Mouse (Mus musculus) T-helper 2 cell (primary cell): ENCODE results near the gene Sema3f.

ENCODE experiments used
- in situ Hi-C: fragments of 300-600 bp; cut with MboI, MseI; formaldehyde crosslinking; loops from one replicate; pipeline ENCODE4 v1.15.1; 2025; ENCODE audit warnings: high pct_unique_total_duplicates

Sema3f gene

GRCm38 (mm10) chr9:107635279-107636028, 74.8 kb downstream of the Sema3f start, which contains the start of gene Gnai2:
Gene Gnai2, minus strand, starts transcription at chr9:107635367.
- in situ Hi-C loops: no loop called here

DNA sequence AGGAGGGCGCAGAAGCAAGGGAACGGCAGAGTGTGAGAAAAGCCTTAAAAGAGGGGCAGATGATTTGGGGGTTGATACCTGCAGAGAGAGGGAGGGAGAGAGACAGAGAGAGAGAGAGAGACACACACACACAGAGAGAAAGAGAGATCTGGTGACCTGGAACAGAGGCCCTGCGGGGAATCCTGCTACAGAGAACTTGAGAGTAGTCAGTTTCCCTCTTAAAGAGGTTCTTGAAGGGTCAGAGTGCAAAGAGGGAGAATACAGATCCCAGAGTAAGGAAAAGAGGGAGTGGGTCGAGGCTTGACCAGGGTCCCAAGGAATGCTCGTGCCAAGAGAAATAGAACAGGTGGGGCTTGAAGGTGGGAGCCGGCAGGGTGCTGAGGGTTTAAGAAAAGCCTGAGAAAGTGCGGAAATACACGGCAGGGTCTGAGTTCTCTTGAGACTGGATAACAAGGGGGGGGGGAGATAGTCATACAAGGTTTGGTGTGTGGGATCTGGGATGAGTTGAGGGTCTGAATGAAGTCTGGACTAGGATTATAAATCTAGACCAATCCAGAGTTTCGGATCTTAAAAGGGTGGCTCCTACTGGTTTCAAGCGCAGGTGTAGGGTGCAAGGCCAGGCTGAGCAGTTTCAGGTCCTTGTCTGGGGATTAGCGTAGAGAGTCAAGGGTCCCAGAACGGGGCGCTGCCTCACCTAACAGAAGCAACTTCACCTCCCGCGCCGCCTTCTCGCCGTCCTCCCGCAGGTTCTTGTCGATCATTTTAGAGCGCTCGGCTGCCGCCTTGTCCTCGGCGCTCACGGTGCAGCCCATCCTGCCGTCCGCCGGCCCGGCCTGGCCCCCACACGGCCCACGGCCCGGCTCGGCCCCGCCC, 75.6 kb downstream of the Sema3f start:
- in situ Hi-C loops: no loop called here

DNA sequence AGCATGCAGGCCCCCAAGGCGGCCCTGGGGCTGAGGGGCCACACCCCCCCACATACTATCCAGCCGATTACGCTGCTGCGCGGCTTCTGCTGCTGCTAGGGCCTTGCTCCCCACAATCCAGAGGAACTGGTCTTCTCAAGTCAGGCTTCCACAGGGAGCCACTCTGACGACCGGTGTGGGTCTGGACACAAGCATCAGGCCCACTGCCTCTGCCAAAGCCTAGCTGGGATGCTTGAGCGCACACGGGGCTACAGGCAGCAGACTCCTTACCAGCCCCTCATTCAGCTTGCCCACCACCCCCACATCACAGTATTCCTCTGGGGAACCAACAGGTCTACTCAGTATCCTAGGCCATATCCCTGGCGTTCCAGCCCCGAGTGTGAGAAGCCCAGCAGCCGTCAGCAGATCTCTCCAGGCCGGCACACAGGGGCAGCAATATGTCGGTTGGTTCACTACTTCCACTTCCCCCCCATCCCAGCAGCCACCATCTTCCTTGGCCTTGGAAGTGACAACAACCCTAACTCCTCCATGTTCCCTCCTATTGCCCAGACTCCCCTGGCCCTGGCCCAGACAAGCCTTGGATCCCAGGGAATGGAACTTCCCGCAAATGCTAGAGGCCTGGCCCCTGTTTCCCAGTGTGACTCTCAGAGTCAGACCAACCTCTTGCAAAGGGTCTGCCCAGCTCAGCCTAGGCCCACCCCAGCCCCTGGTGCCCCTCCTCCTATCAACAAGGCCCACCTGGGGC, 76.4 kb downstream of the Sema3f start:
- in situ Hi-C loops: no loop called here

DNA sequence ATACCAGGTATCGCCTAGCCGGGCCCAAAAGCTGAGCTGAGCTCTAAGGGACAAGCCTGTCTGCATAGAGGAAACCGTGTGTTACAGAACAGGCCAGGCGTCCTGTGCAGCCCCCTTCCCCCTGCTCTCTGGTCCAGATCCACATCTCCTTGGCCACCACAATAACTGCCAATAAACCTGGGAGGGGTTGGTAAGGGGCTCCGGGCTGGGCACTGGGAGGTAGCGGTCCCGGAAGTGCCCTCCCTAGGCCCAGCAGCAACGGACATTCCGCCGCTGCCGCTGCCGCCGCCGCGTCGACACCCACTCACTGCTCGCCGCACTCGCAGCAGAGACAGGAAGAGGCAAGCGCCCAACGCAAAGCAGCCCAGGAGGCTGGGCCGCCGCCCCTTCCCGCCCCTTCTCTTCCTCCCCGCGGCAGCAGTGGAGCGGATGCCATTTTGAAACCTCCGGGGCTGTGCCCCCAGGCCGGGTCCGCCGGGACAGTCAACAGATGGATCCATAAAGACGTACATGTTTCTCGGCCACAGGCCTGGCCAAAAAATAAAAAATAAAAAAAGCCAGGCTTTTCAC, 77.1 kb downstream of the Sema3f start:
- in situ Hi-C loops: no loop called here

- in situ Hi-C loops: no loop called here
Measured at GRCm38 (mm10) chr9:107632478-107632877, 77.8 kb downstream of the Sema3f start.

GRCm38 (mm10) chr9:107631861-107632260, 78.4 kb downstream of the Sema3f start:
- in situ Hi-C loops: no loop called here
